Mouse (Mus musculus) erythroblast, embryonic 14.5 days (primary cell): Measurements from ENCODE around the gene Olfr24. TPM values are rescaled to one million over a fixed set of nuclear protein-coding genes. Genes with fewer than 3 reads are reported as not detected.
"Not testable (repeated sequence)": the region's sequence is repeated elsewhere in the genome, so short reads cannot be mapped to it uniquely, and the experiment has no call there.

Experiments
- H3K27me3 ChIP-seq: 2 replicates; pipeline ENCODE4 v1.6.1; 2012; ENCODE audit warnings: inconsistent platforms; ENCODE audit not compliant: control insufficient read depth
- H3K36me3 ChIP-seq: 2 replicates; pipeline ENCODE4 v1.6.1; 2012; ENCODE audit warnings: mild to moderate bottlenecking, inconsistent platforms; ENCODE audit not compliant: control insufficient read depth
- H3K4me1 ChIP-seq: 2 replicates; pipeline ENCODE4 v1.6.1; 2012; ENCODE audit warnings: inconsistent platforms; ENCODE audit not compliant: control insufficient read depth
- H3K4me3 ChIP-seq: replicated peaks from 2 replicates; pipeline ENCODE3; 2012; ENCODE audit warnings: moderate library complexity, mild to moderate bottlenecking, inconsistent platforms
- H3K9me3 ChIP-seq: 2 replicates; pipeline ENCODE4 v1.6.1; 2012; ENCODE audit warnings: low read length, inconsistent platforms, mixed read lengths; ENCODE audit not compliant: control insufficient read depth
- GATA1 ChIP-seq: IDR thresholded peaks from 2 replicates; pipeline ENCODE4 v1.6.1; 2012; ENCODE audit warnings: low read length, inconsistent platforms, mixed read lengths
- TAL1 ChIP-seq: IDR thresholded peaks from 3 replicates; pipeline ENCODE4 v1.6.1; 2012; ENCODE audit warnings: low read length, inconsistent platforms, mixed read lengths
- polyA plus RNA-seq: library from polyadenylated mRNA; stranded (reverse); fragments of >175 nt; gene quantifications from 2 replicates; pipeline ENCODE4 v1.2.3, GENCODE M21; 2012

Gene Olfr24
- polyA plus RNA-seq = not detected in 2 replicates

DNA sequence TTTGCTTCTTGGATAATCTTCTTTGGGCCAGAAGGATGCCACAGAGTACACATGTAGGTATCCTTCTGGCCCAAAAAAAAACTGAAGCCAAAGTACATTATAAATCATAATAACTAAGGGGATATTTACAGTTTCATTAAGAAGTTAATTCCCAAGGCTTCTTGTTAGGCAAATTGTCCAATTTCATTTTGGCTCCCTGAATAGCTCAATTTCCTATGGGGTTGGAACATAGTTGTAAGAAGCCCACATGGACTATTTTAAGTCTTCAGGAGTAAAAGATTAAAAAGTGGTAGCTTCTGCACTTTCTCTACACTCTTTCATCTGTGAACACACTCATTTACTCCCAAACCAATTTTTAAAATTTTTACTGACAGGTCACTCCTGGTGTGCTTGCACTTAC, at the start of gene Olfr24:
Gene Olfr24 (minus strand): TSS at position 101 of the 400 bp plus-strand sequence.
- Histone ChIP-seq H3K9me3 (peaks cover 3% of the 10 kb centered on the region; the same call in 1 of the 2 replicates), H3K36me3 (no peaks in the 10 kb centered on the region)
- no peak for TF ChIP-seq TAL1
- TF ChIP-seq GATA1 = no peak

DNA sequence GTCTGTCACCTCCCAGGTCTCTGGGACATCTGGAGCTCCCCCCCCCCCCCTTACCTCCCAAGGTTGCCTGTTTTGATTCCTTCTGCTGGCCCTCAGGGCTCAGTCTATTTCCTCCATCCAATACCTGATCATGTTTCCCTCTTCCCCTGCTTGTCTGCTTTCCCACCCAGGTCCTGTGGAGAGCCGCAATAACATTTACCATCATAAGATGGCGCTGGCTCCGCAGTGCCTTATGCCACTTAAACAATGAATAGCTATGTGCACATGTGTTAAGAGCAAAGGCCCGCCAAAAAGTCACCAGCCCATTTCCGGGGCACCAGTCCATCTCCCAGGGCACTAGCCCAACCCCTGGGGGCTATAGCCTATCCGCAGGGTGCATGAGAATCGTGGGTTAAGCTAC, 21.5 kb upstream of the Olfr24 start:
- Histone ChIP-seq H3K4me3 (no peak overlapping the region), H3K4me1 (no peaks in the 10 kb centered on the region), H3K27me3 (no peaks in the 10 kb centered on the region), H3K9me3 (peaks cover 5% of the 10 kb centered on the region), H3K36me3 (no peaks in the 10 kb centered on the region)
- TF ChIP-seq GATA1 (no peak), TAL1 (no peak)

More for the DNA sequence above, at the start of gene Olfr24:
- Histone ChIP-seq H3K4me1 (no peaks in the 10 kb centered on the region), H3K4me3 (no peak within 1 kb of the TSS), H3K27me3 (no peaks in the 10 kb centered on the region)

DNA sequence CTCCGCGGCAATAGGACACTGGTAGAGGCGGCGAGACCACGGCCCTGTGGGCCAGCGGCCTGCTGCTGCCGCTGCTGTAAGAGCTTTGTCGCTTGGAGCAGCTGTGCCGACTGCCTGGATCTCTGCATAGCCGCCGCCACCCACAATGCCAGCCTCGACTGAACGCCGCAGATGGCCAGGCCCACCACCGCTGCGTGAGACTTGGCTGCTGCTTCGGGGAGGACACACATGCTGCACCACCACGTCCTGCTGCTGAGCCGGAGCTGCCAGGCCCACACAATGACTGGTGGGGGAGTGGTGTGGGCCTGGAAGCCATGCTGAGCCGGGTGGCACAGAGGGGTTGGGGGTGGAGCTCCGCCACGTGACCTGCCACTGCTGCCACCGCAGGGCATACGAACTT, 15.7 kb upstream of the Olfr24 start:
- Histone ChIP-seq H3K27me3 (no peaks in the 10 kb centered on the region), H3K9me3 (peaks cover 15% of the 10 kb centered on the region), H3K4me1 (no peaks in the 10 kb centered on the region), H3K4me3 (no peak overlapping the region), H3K36me3 (no peaks in the 10 kb centered on the region)
- TF ChIP-seq TAL1 = no peak

DNA sequence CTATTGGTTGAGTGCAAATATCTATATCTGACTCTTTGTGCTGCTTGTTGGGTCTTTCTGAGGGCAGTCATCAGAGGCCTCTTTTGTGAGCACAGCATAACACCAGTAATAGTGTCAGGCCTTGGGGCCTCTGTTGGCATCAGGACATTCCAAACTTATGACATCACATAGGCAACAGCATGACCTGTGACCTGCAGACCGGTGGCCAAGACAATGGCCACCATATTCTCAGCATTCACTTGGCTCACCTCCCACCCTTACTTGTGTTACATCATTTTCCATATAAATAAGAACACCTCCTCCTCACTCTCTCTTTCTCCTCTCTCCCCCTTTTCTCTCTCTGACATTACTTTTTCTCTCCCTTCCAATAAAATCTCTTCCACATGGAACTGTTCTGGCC, 15.2 kb upstream of the Olfr24 start:
- Histone ChIP-seq H3K4me1 (no peaks in the 10 kb centered on the region), H3K4me3 (no peak overlapping the region), H3K27me3 (no peaks in the 10 kb centered on the region), H3K9me3 (peaks cover 15% of the 10 kb centered on the region), H3K36me3 (no peaks in the 10 kb centered on the region)
- no peak for TF ChIP-seq TAL1
- TF ChIP-seq GATA1 = no peak

DNA sequence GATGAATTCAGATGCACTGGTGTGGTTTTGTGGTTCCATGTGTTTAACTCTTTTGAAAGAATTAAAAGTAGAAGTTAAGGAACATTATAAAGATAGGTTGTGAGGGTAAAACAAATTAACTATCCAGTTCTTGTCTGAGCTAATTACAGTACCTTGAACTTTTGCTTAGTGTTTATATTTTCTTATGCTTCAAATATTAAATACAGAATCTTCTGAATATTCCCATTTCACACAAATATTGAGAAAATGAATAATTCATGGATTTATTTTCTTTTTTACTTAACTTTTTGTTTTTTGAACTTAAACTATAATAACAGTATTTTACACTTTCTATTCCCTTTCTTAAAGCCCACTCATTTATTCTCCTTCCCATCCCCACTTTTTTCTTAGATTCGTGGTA, 8.2 kb downstream of the Olfr24 start:
- no peaks in the 10 kb centered on the region for H3K27me3 ChIP-seq
- no peaks in the 10 kb centered on the region for H3K9me3 ChIP-seq
- H3K4me3 ChIP-seq = no peak overlapping the region
- H3K4me1 ChIP-seq = no peaks in the 10 kb centered on the region
- H3K36me3 ChIP-seq = no peaks in the 10 kb centered on the region
- no peak for TF ChIP-seq GATA1
- no peak for TF ChIP-seq TAL1

DNA sequence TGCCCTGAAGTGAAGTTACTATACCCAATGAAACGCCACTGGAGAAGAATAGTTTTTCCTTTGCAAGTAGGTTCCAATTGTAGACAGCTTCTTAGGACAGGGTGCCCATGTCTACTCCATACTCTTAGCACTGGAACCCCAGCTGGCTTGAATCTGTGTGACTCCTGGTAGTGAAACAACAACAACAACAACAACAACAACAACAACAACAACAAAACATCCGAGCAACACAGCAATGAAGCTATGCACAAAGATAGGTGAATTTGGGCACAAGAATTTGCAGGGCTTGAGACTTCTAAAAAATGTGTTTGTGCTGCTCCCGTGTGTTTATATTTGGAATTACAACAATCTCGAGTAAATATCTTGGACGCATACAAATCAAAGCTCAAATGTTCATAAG, 19.2 kb downstream of the Olfr24 start:
- no peaks in the 10 kb centered on the region for H3K36me3 ChIP-seq
- no peaks in the 10 kb centered on the region for H3K9me3 ChIP-seq
- no peaks in the 10 kb centered on the region for H3K27me3 ChIP-seq
- H3K4me3 ChIP-seq = no peak overlapping the region
- TF ChIP-seq TAL1 = no peak
- no peak for TF ChIP-seq GATA1
- H3K4me1 ChIP-seq = no peaks in the 10 kb centered on the region

DNA sequence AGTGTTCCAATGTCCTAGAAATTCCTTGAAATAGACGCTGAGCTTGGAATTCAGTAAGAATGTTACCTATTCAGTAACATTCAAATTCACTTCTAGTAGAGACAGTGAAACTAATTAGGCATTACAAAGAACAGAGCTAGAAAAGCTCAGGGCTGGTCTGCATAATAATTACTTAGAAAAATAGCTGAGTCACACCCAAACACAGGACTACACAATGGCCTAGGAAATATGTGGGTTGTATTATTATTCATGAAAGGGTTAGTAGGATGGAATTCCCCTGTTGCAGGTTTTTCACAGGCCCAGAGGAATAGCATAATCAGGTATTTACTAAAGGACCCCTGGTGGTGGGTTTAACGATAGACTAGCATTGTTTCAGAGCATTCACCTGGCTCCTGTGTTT, 29.6 kb downstream of the Olfr24 start:
- not testable (repeated sequence) for H3K4me3 ChIP-seq, H3K36me3 ChIP-seq, H3K27me3 ChIP-seq, H3K9me3 ChIP-seq, H3K4me1 ChIP-seq

DNA sequence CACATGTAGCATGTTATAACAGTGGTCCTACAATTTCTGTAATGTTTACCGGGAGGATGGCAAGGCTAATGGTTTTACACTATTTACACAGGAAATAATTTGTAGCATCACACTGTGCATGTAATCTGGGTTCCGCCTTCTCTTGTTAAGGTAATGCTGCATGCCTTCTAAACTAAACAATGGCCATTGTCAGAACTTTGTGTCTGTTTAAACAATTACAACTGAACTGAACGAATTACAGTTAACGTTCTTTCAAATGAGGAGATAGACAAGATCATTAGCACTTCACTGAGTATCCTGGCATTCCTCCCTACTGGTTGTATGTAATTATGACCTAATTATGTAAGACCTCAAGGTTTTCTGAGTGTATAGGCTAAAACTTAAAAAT, 41.1 kb downstream of the Olfr24 start:
- no peaks in the 10 kb centered on the region for H3K27me3 ChIP-seq
- H3K4me3 ChIP-seq = no peak overlapping the region
- H3K9me3 ChIP-seq = no peaks in the 10 kb centered on the region
- H3K4me1 ChIP-seq = no peaks in the 10 kb centered on the region
- TF ChIP-seq TAL1 = no peak
- TF ChIP-seq GATA1 = no peak
- H3K36me3 ChIP-seq = no peaks in the 10 kb centered on the region

DNA sequence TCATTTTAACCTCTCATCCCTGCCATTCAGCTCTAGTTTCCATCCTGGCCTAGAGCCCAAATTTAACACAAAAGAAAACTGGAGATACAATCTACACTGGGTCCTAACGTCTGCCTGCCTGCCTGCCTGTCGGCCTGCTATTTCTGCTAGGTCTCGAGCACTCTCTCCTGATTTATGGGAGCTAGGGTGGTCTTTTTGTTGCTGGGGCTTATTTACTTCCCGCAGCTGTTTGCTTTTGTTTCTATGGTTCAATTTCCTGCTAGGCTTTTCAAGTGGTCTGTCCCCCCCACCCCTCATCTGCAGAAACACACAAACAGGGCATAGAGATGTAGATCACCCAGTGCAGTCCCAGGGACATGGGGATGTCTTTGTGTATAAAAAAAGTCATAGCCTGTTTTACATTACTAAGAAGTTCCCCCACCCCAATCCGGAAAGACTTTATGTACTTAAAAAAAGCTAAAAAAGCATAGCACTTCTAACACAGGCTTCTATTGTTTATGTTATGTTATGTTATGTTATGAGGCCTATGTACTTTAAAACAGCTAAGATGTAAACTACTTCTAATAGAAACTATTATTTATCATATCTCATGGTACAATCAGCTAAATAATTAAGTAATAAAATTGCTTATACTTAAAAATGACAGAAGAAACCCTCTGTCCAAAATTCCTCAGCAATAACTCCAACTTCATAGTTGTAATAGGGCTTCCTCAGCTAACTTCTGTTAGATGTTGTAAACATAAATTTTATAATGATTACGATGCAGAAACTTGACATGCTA, 41.7 kb downstream of the Olfr24 start:
- Histone ChIP-seq H3K4me1 (no peaks in the 10 kb centered on the region), H3K9me3 (no peaks in the 10 kb centered on the region), H3K36me3 (no peaks in the 10 kb centered on the region), H3K27me3 (no peaks in the 10 kb centered on the region), H3K4me3 (no peak overlapping the region)
- TF ChIP-seq TAL1 (no peak), GATA1 (no peak)

DNA sequence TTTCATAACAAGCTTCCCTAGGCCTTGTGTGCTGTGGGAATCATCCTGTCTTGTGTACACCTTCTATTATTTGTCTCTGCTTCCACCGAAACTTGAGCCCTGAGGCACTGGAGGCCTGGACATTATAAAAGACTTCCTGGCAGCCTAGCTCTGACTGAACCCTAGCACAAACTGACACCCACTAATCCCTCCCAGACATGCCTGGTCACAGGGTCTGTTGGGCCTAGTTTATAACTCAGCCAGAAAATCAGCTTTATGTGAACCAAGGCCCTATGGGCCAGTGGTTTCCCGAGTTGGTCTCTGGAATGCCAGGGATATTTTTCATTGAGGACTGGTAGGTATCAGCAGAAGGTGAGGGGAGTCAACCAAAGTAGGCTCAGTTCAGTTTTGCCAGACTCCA, 42.8 kb downstream of the Olfr24 start:
- Histone ChIP-seq H3K9me3 (no peaks in the 10 kb centered on the region), H3K4me1 (no peaks in the 10 kb centered on the region), H3K36me3 (no peaks in the 10 kb centered on the region), H3K27me3 (no peaks in the 10 kb centered on the region), H3K4me3 (no peak overlapping the region)
- no peak for TF ChIP-seq TAL1
- no peak for TF ChIP-seq GATA1
